In genomic region chr11:116446308-116446887, GRCm38 (mm10) we compare ENCODE assay signal across 11 mouse cellular contexts. TPM values are rescaled to one million over a fixed set of nuclear protein-coding genes. Genes with fewer than 3 reads are reported as not detected.
DNase-seq lines count a peak whose midpoint lies in the region; ATAC-seq and TF ChIP-seq lines count a peak whose summit lies in the region.
"Had no signal": no experiment of that assay in that cellular context is flagged by ENCODE, and none has a peak within 500 bp of the region (broad histone marks: within the 10 kb centered on the region; RNA-seq: fewer than 3 reads in every experiment).

No protein-coding gene starts in this region.

- 14% methylated on average over 19 of the region's 19 CpGs for WGBS in lung, embryonic 14.5 days
- 20% methylated on average over 19 of the region's 19 CpGs for WGBS in lung, adult 2 months
- WGBS in embryonic facial prominence, embryonic 15.5 days, result 15% methylated on average over 19 of the region's 19 CpGs
- 16% methylated on average over 18 of the region's 19 CpGs for WGBS in hindbrain, embryonic 16.5 days

- peaks cover 12% of the 10 kb centered on the region; the same call in 1 of the 2 replicates for H3K27me3 ChIP-seq in lung, embryonic 14.5 days (ENCODE audit: insufficient read depth, low read length)
- peaks cover 16% of the 10 kb centered on the region for H3K27me3 ChIP-seq in embryonic facial prominence, embryonic 15.5 days
- peaks cover 10% of the 10 kb centered on the region for H3K27me3 ChIP-seq in hindbrain, embryonic 16.5 days (replicated peaks; ENCODE audit: control insufficient read depth, insufficient read depth, low read length)

- no peak for TF ChIP-seq POLR2A in lung, adult 2 months (IDR thresholded peaks at IDR 0.05; ENCODE audit: borderline replicate concordance, extremely low read depth, low read depth, low read length)

- H3K4me3 ChIP-seq in lung, embryonic 14.5 days (ENCODE audit: low read depth, low read length), result no peak overlapping the region
- no peak overlapping the region for H3K4me3 ChIP-seq in lung, adult 2 months (replicated peaks; ENCODE audit: extremely low read depth, low read depth, low read length)
- no peak overlapping the region for H3K4me3 ChIP-seq in embryonic facial prominence, embryonic 15.5 days (replicated peaks)
- 0 out of 2 replicates have a peak overlapping the region, but pooled peaks have one; percentile 14 for H3K4me3 ChIP-seq in hindbrain, embryonic 16.5 days (ENCODE audit: low read length)
- H3K4me3 ChIP-seq: neural tube, embryonic 12.5 days had no signal

- no peaks in the 10 kb centered on the region for H3K36me3 ChIP-seq in lung, embryonic 14.5 days (ENCODE audit: insufficient read depth)
- H3K36me3 ChIP-seq in embryonic facial prominence, embryonic 15.5 days, result no peaks in the 10 kb centered on the region
- H3K36me3 ChIP-seq in hindbrain, embryonic 16.5 days (ENCODE audit: control insufficient read depth, insufficient read depth, low read length), result no peaks in the 10 kb centered on the region
- H3K36me3 ChIP-seq: neural tube, embryonic 12.5 days had no signal

- H3K4me2 ChIP-seq in lung, embryonic 14.5 days, result peak overlapping the region; percentile 28
- H3K4me2 ChIP-seq in embryonic facial prominence, embryonic 15.5 days (replicated peaks), result peak overlapping the region; percentile 40
- peak overlapping the region; percentile 16; the same call in 1 of the 2 replicates for H3K4me2 ChIP-seq in hindbrain, embryonic 16.5 days (ENCODE audit: low read length)

- no peak overlapping the region for H3K27ac ChIP-seq in lung, embryonic 14.5 days (ENCODE audit: low read depth)
- H3K27ac ChIP-seq in embryonic facial prominence, embryonic 15.5 days (replicated peaks), result no peak overlapping the region
- no peak overlapping the region for H3K27ac ChIP-seq in hindbrain, embryonic 16.5 days (ENCODE audit: low read depth, low read length)
- H3K27ac ChIP-seq: neural tube, embryonic 12.5 days had no signal

- TF ChIP-seq CTCF in lung, embryonic 14.5 days (IDR thresholded peaks at IDR 0.05; ENCODE audit: low read depth), result no peak
- no peak for TF ChIP-seq CTCF in lung, adult 2 months (IDR thresholded peaks at IDR 0.05; ENCODE audit: insufficient read depth, low read length)

- ATAC-seq in lung, embryonic 14.5 days (ENCODE audit: insufficient read depth), result peak; percentile 11; the same call in 1 of the 2 replicates
- no peak for ATAC-seq in embryonic facial prominence, embryonic 15.5 days (ENCODE audit: insufficient number of reproducible peaks, low FRiP score, low TSS enrichment, low read depth)
- ATAC-seq in hindbrain, embryonic 16.5 days, result peak; percentile 18; the same call in 1 of the 2 replicates

- no peaks in the 10 kb centered on the region for H3K4me1 ChIP-seq in lung, embryonic 14.5 days (ENCODE audit: insufficient read depth)
- H3K4me1 ChIP-seq in lung, adult 2 months (ENCODE audit: control insufficient read depth, insufficient read depth, low read length), result peaks cover 3% of the 10 kb centered on the region
- peaks cover 10% of the 10 kb centered on the region for H3K4me1 ChIP-seq in embryonic facial prominence, embryonic 15.5 days
- peaks cover 4% of the 10 kb centered on the region; the same call in 1 of the 2 replicates for H3K4me1 ChIP-seq in hindbrain, embryonic 16.5 days (ENCODE audit: control insufficient read depth, insufficient read depth, low read depth, low read length)

- no peak for DNase-seq in lung, embryonic 14.5 days
- no peak for DNase-seq in lung, adult 2 months
- DNase-seq in naive thymus-derived CD4-positive, alpha-beta T cell, adult 2 months (ENCODE audit: low read depth), result peak; percentile 16
- no peak for DNase-seq in adrenal gland, postnatal 10 days
- no peak for DNase-seq in c-Kit-positive CD71-positive TER-119-positive erythroid progenitor cells, embryonic 14.5 days (ENCODE audit: low spot score)
- no peak for DNase-seq in right cerebral cortex, postnatal 4 days

- H3K9ac ChIP-seq in lung, embryonic 14.5 days, result no peak overlapping the region; the same call in 1 of the 2 replicates
- no peak overlapping the region for H3K9ac ChIP-seq in embryonic facial prominence, embryonic 15.5 days
- peak overlapping the region; percentile 29; the same call in 1 of the 2 replicates for H3K9ac ChIP-seq in hindbrain, embryonic 16.5 days (ENCODE audit: low read depth, low read length)
- H3K9ac ChIP-seq: neural tube, embryonic 12.5 days had no signal

- no peaks in the 10 kb centered on the region for H3K9me3 ChIP-seq in lung, embryonic 14.5 days (ENCODE audit: low read depth, low read length)
- no peaks in the 10 kb centered on the region for H3K9me3 ChIP-seq in embryonic facial prominence, embryonic 15.5 days (replicated peaks)
- H3K9me3 ChIP-seq in hindbrain, embryonic 16.5 days (ENCODE audit: control insufficient read depth, low read length), result peaks cover 2% of the 10 kb centered on the region; the same call in 1 of the 2 replicates

RNA-seq across cellular contexts. Expression of gene Ubald2, which starts 12.5 kb away (rescaled TPM):
- polyA plus RNA-seq in lung, embryonic 14.5 days (2014; fragmentation: Nextera tagmentation; extraction: Ambion mirVana), result 64.9 and 66.7 TPM in 2 replicates
- 159 and 160 TPM in 2 replicates for polyA plus RNA-seq in lung, adult 2 months (2012; rRNA removed)
- polyA plus RNA-seq in embryonic facial prominence, embryonic 15.5 days (2015; fragmentation: Nextera tagmentation; extraction: Ambion mirVana), result 33.3 and 39.6 TPM in 2 replicates
- polyA plus RNA-seq in hindbrain, embryonic 16.5 days (2015; fragmentation: Nextera tagmentation; extraction: Ambion mirVana), result 28.3 and 35.1 TPM in 2 replicates
- total RNA-seq in adrenal gland, postnatal 10 days (2021), result 10 to 100 TPM; 47.9 to 51.1 TPM

RNA-seq across cellular contexts. Expression of gene Qrich2, which starts 19.6 kb away (rescaled TPM):
- polyA plus RNA-seq in lung, embryonic 14.5 days (2014; fragmentation: Nextera tagmentation; extraction: Ambion mirVana), result 0.45 TPM in 1 of 2 replicates, not detected in the other
- polyA plus RNA-seq in lung, adult 2 months (2012; rRNA removed), result 0.11 and 0.18 TPM in 2 replicates
- polyA plus RNA-seq in embryonic facial prominence, embryonic 15.5 days (2015; fragmentation: Nextera tagmentation; extraction: Ambion mirVana), result 0.09 and 0.16 TPM in 2 replicates
- polyA plus RNA-seq in hindbrain, embryonic 16.5 days (2015; fragmentation: Nextera tagmentation; extraction: Ambion mirVana), result 0.38 and 0.40 TPM in 2 replicates
- total RNA-seq in adrenal gland, postnatal 10 days (2021), result not detected
- total RNA-seq: gastrocnemius, postnatal 10 days; liver, adult 2 months had no signal
- polyA plus RNA-seq: neural tube, embryonic 12.5 days had no signal

RNA-seq across cellular contexts. Expression of gene Rnf157, which starts 33.6 kb away (rescaled TPM):
- 13.9 and 16.8 TPM in 2 replicates for polyA plus RNA-seq in lung, embryonic 14.5 days (2014; fragmentation: Nextera tagmentation; extraction: Ambion mirVana)
- 3.0 and 3.6 TPM in 2 replicates for polyA plus RNA-seq in lung, adult 2 months (2012; rRNA removed)
- 15.7 and 17.0 TPM in 2 replicates for polyA plus RNA-seq in embryonic facial prominence, embryonic 15.5 days (2015; fragmentation: Nextera tagmentation; extraction: Ambion mirVana)
- polyA plus RNA-seq in hindbrain, embryonic 16.5 days (2015; fragmentation: Nextera tagmentation; extraction: Ambion mirVana), result 27.8 and 28.5 TPM in 2 replicates
- total RNA-seq in adrenal gland, postnatal 10 days (2021), result 10 to 100 TPM; 11.2 to 16.5 TPM

RNA-seq across cellular contexts. Expression of gene Prpsap1, which starts 47.6 kb away (rescaled TPM):
- 191 and 206 TPM in 2 replicates for polyA plus RNA-seq in lung, embryonic 14.5 days (2014; fragmentation: Nextera tagmentation; extraction: Ambion mirVana)
- 82.4 and 92.0 TPM in 2 replicates for polyA plus RNA-seq in lung, adult 2 months (2012; rRNA removed)
- polyA plus RNA-seq in embryonic facial prominence, embryonic 15.5 days (2015; fragmentation: Nextera tagmentation; extraction: Ambion mirVana), result 154 and 161 TPM in 2 replicates
- 181 and 190 TPM in 2 replicates for polyA plus RNA-seq in hindbrain, embryonic 16.5 days (2015; fragmentation: Nextera tagmentation; extraction: Ambion mirVana)
- 10 to 100 TPM; 68.0 to 80.1 TPM for total RNA-seq in adrenal gland, postnatal 10 days (2021)
